Mouse (Mus musculus) kidney, postnatal 0 days (tissue): Measurements from ENCODE around the gene Kcnab3. TPM values are rescaled to one million over a fixed set of nuclear protein-coding genes. Genes with fewer than 3 reads are reported as not detected.

Source experiments
- ATAC-seq: fragments of 200-750 bp; cut with Nextera tagmentation; replicated peaks from 2 replicates; pipeline ENCODE4 v1.8.0; 2017; ENCODE audit warnings: low read depth, moderate number of reproducible peaks, moderate TSS enrichment, moderate library complexity; ENCODE audit not compliant: low FRiP score
- DNase-seq: peaks from one replicate; pipeline ENCODE4 v3.0.0-alpha.2; 2016; ENCODE audit warnings: low spot score
- H3K27ac ChIP-seq: fragments of 300-500 bp; sonication (generic); 2 replicates; pipeline ENCODE4 v1.5.1; 2014; ENCODE audit warnings: mild to moderate bottlenecking
- H3K27me3 ChIP-seq: fragments of 300-500 bp; sonication (generic); 2 replicates; pipeline ENCODE4 v1.6.1; 2014; ENCODE audit warnings: low read length, mixed read lengths; ENCODE audit not compliant: insufficient read depth
- H3K36me3 ChIP-seq: fragments of 300-500 bp; sonication (generic); 2 replicates; pipeline ENCODE4 v1.6.1; 2014; ENCODE audit warnings: low read length, mixed read lengths; ENCODE audit not compliant: insufficient read depth
- H3K4me1 ChIP-seq: fragments of 300-500 bp; sonication (generic); replicated peaks from 2 replicates; pipeline ENCODE4 v1.6.1; 2014; ENCODE audit warnings: antibody characterized with exemption, low read length, mixed read lengths; ENCODE audit not compliant: insufficient read depth
- H3K4me2 ChIP-seq: fragments of 300-500 bp; sonication (generic); 2 replicates; pipeline ENCODE4 v1.6.1; 2014; ENCODE audit warnings: mild to moderate bottlenecking, low read length, moderate library complexity, mixed read lengths
- H3K4me3 ChIP-seq: fragments of 300-500 bp; sonication (generic); replicated peaks from 2 replicates; pipeline ENCODE4 v1.5.1; 2014; ENCODE audit warnings: low read depth, low read length
- H3K9ac ChIP-seq: fragments of 300-500 bp; sonication (generic); 2 replicates; pipeline ENCODE4 v1.6.1; 2014; ENCODE audit warnings: low read depth, low read length
- H3K9me3 ChIP-seq: fragments of 300-500 bp; sonication (generic); replicated peaks from 2 replicates; pipeline ENCODE4 v1.6.1; 2016; ENCODE audit warnings: low read length, inconsistent platforms, mixed read lengths
- CTCF ChIP-seq: IDR thresholded peaks from 2 replicates; pipeline ENCODE4 v1.5.1; 2016; ENCODE audit warnings: antibody characterized with exemption, low read depth, mild to moderate bottlenecking, moderate library complexity
- WGBS: fragments of 180-500 bp; shearing (Covaris S2); extraction: QIAGEN DNeasy Blood & Tissue Kit; methylation state at CpG from one replicate; pipeline ENCODE4 v1.1.7; 2014; 5-methylcytosine and 5-hydroxymethylcytosine counted together
- polyA plus RNA-seq: library from polyadenylated mRNA; unstranded; fragments of >200 nt; fragmentation: Nextera tagmentation; extraction: Ambion mirVana; gene quantifications from 2 replicates; pipeline ENCODE4 v1.2.1, GENCODE M21; 2015

Gene Kcnab3
- polyA plus RNA-seq, result 2.5 and 2.8 TPM in 2 replicates

GRCm38 (mm10) chr11:69325628-69326407 lies at the start of gene Kcnab3:
Kcnab3 (plus strand) TSS chr11:69326258.
- no peaks in the 10 kb centered on the region for H3K36me3 ChIP-seq
- no peaks in the 10 kb centered on the region for H3K27me3 ChIP-seq
- H3K4me1 ChIP-seq, result peaks cover 27% of the 10 kb centered on the region
- peak within 1 kb of the TSS; percentile 59 for H3K9ac ChIP-seq
- H3K4me3 ChIP-seq, result peak within 1 kb of the TSS; percentile 49
- TF ChIP-seq CTCF, result no peak; the same call in 1 of the 2 replicates
- peak within 1 kb of the TSS; percentile 96 for H3K4me2 ChIP-seq
- peak; percentile 55 for ATAC-seq
- DNase-seq, result peak; percentile 98
- WGBS, result 11% methylated on average over 26 of the region's 26 CpGs
- H3K9me3 ChIP-seq, result no peaks in the 10 kb centered on the region
- no peak within 1 kb of the TSS; the same call in 1 of the 2 replicates for H3K27ac ChIP-seq

- Histone ChIP-seq H3K27ac (no peak overlapping the region), H3K27me3 (no peaks in the 10 kb centered on the region), H3K4me1 (no peaks in the 10 kb centered on the region), H3K36me3 (no peaks in the 10 kb centered on the region), H3K4me3 (no peak overlapping the region), H3K4me2 (no peak overlapping the region), H3K9me3 (no peaks in the 10 kb centered on the region), H3K9ac (no peak overlapping the region)
- TF ChIP-seq CTCF, result no peak
- DNase-seq (no peak), ATAC-seq (no peak)
- 63% methylated on average over 5 of the region's 5 CpGs for WGBS
Observed at GRCm38 (mm10) chr11:69277267-69277666, 48.8 kb upstream of the Kcnab3 start.

- no peaks in the 10 kb centered on the region for H3K36me3 ChIP-seq
- no peak overlapping the region for H3K9ac ChIP-seq
- no peaks in the 10 kb centered on the region for H3K4me1 ChIP-seq
- no peak for ATAC-seq
- TF ChIP-seq CTCF, result no peak
- H3K4me3 ChIP-seq, result no peak overlapping the region
- WGBS, result 95% methylated on average over 5 of the region's 5 CpGs
- H3K4me2 ChIP-seq, result no peak overlapping the region
- no peaks in the 10 kb centered on the region for H3K9me3 ChIP-seq
- no peak for DNase-seq
- H3K27ac ChIP-seq, result no peak overlapping the region
- H3K27me3 ChIP-seq, result no peaks in the 10 kb centered on the region
Observed at GRCm38 (mm10) chr11:69291111-69291510, 34.9 kb upstream of the Kcnab3 start.

- no peaks in the 10 kb centered on the region for H3K9me3 ChIP-seq
- no peak overlapping the region for H3K27ac ChIP-seq
- H3K4me1 ChIP-seq, result no peaks in the 10 kb centered on the region
- TF ChIP-seq CTCF, result no peak
- no peaks in the 10 kb centered on the region for H3K27me3 ChIP-seq
- H3K4me3 ChIP-seq, result no peak overlapping the region
- no peak for ATAC-seq
- 0 out of 2 replicates have a peak, but pooled peaks cover 3% of the 10 kb centered on the region for H3K36me3 ChIP-seq
- no peak overlapping the region for H3K9ac ChIP-seq
- H3K4me2 ChIP-seq, result no peak overlapping the region
- no peak for DNase-seq
- 88% methylated on average over 3 of the region's 3 CpGs for WGBS
Observed at GRCm38 (mm10) chr11:69295286-69295685, 30.8 kb upstream of the Kcnab3 start.

- no peak overlapping the region for H3K4me3 ChIP-seq
- H3K9ac ChIP-seq, result no peak overlapping the region
- DNase-seq (no peak), ATAC-seq (no peak)
- H3K4me2 ChIP-seq, result no peak overlapping the region
- H3K27ac ChIP-seq, result no peak overlapping the region
- H3K27me3 ChIP-seq, result no peaks in the 10 kb centered on the region
- H3K4me1 ChIP-seq, result no peaks in the 10 kb centered on the region
- H3K36me3 ChIP-seq, result peaks cover 13% of the 10 kb centered on the region; the same call in 1 of the 2 replicates
- no peaks in the 10 kb centered on the region for H3K9me3 ChIP-seq
- WGBS, result 85% methylated on average over 2 of the region's 2 CpGs
- no peak for TF ChIP-seq CTCF
Observed at GRCm38 (mm10) chr11:69297799-69298198, 28.3 kb upstream of the Kcnab3 start.

GRCm38 (mm10) chr11:69298231-69298630 lies 27.8 kb upstream of the Kcnab3 start:
- Histone ChIP-seq H3K9me3 (no peaks in the 10 kb centered on the region), H3K4me1 (no peaks in the 10 kb centered on the region), H3K27me3 (no peaks in the 10 kb centered on the region), H3K9ac (no peak overlapping the region), H3K27ac (no peak overlapping the region), H3K36me3 (peaks cover 15% of the 10 kb centered on the region; the same call in 1 of the 2 replicates), H3K4me3 (no peak overlapping the region), H3K4me2 (no peak overlapping the region)
- DNase-seq, result no peak
- no peak for ATAC-seq
- WGBS, result 84% methylated on average over 7 of the region's 7 CpGs
- TF ChIP-seq CTCF, result no peak
